Mouse (Mus musculus): ENCODE results near the gene Ffar1. TPM values are rescaled to one million over a fixed set of nuclear protein-coding genes. Genes with fewer than 3 reads are reported as not detected.

Gene Ffar1
- total RNA-seq, 4 experiments from 2014 or later, result not detected

Other genes with a start within 250 kb of the Ffar1 start
- gene Upk1a, start 248.7 kb downstream of the Ffar1 start, total RNA-seq (2022), result under 1 TPM in 3 of 4 experiments, not detected in 1; 0.27 to 0.34 (median 0.31) TPM
- 1,000 to 10,000 TPM in 2 of 4 experiments, 100 to 1,000 TPM in 2; 538 to 1,102 (median 895) TPM for gene Cox6b1, start 235.4 kb downstream of the Ffar1 start, total RNA-seq (2022)
- gene Etv2, start 225.7 kb downstream of the Ffar1 start, total RNA-seq (2022), result not detected
- 10 to 100 TPM; 76.5 to 93.6 (median 85.1) TPM for gene Rbm42, start 211.2 kb downstream of the Ffar1 start, total RNA-seq (2022)
- 10 to 100 TPM in 3 of 4 experiments, 1 to 10 TPM in 1; 7.7 to 17.6 (median 12.1) TPM for gene Haus5, start 196.6 kb downstream of the Ffar1 start, total RNA-seq (2022)
- gene Pmis2, start 190.0 kb downstream of the Ffar1 start, total RNA-seq (2022), result under 1 TPM in 1 of 4 experiments, not detected in 3; 0.75 TPM
- gene 2200002J24Rik, start 162.6 kb downstream of the Ffar1 start, total RNA-seq (2022), result 10 to 100 TPM in 1 of 4 experiments, 1 to 10 TPM in 3; 2.5 to 12.3 (median 5.8) TPM
- 10 to 100 TPM in 2 of 4 experiments, 1 to 10 TPM in 2; 2.9 to 15.5 (median 9.4) TPM for gene Atp4a, start 149.4 kb downstream of the Ffar1 start, total RNA-seq (2022)
- 100 to 1,000 TPM; 179 to 210 (median 202) TPM for gene Tmem147, start 132.0 kb downstream of the Ffar1 start, total RNA-seq (2022)
- not detected for gene Gapdhs, start 117.9 kb downstream of the Ffar1 start, total RNA-seq (2022)
- gene Sbsn, start 110.1 kb downstream of the Ffar1 start, total RNA-seq (2022), result 100 to 1,000 TPM; 213 to 399 (median 309) TPM
- 1 to 10 TPM; 2.7 to 4.6 (median 4.2) TPM for gene Dmkn, start 97.8 kb downstream of the Ffar1 start, total RNA-seq (2022)
- gene Krtdap, start 73.7 kb downstream of the Ffar1 start, total RNA-seq (2022), result not detected
- gene Ffar2, start 37.8 kb downstream of the Ffar1 start, total RNA-seq (2022), result 1 to 10 TPM; 1.6 to 9.0 (median 2.6) TPM
- 1 to 10 TPM in 1 of 4 experiments, under 1 TPM in 3; 0.35 to 1.9 (median 0.75) TPM for gene Ffar3, start 5.4 kb downstream of the Ffar1 start, total RNA-seq (2022)
- 1 to 10 TPM; 1.1 to 2.3 (median 1.5) TPM for gene Cd22, start 18.8 kb upstream of the Ffar1 start, total RNA-seq (2022)
- 1 to 10 TPM in 1 of 4 experiments, under 1 TPM in 3; 0.32 to 1.3 (median 0.42) TPM for gene Mag, start 53.3 kb upstream of the Ffar1 start, total RNA-seq (2022)
- gene Hamp2, start 63.1 kb upstream of the Ffar1 start, total RNA-seq (2022), result 1 to 10 TPM in 3 of 4 experiments, not detected in 1; 1.3 to 4.2 (median 2.6) TPM
- 10 to 100 TPM in 1 of 4 experiments, 1 to 10 TPM in 1, under 1 TPM in 1, not detected in 1; 0.99 to 15.0 (median 1.0) TPM for gene Hamp, start 82.5 kb upstream of the Ffar1 start, total RNA-seq (2022)
- gene Usf2, start 95.2 kb upstream of the Ffar1 start, total RNA-seq (2022), result 100 to 1,000 TPM; 116 to 131 (median 127) TPM
- 10 to 100 TPM in 2 of 4 experiments, 1 to 10 TPM in 2; 4.1 to 36.6 (median 13.7) TPM for gene Lsr, start 111.9 kb upstream of the Ffar1 start, total RNA-seq (2022)
- 1 to 10 TPM in 2 of 4 experiments, under 1 TPM in 2; 0.38 to 2.2 (median 0.84) TPM for gene Fam187b, start 112.2 kb upstream of the Ffar1 start, total RNA-seq (2022)
- gene Fxyd5, start 180.9 kb upstream of the Ffar1 start, total RNA-seq (2022), result 10 to 100 TPM; 53.1 to 81.6 (median 58.8) TPM
- gene Fxyd7, start 189.9 kb upstream of the Ffar1 start, total RNA-seq (2022), result 1 to 10 TPM; 2.0 to 4.1 (median 2.3) TPM
- 100 to 1,000 TPM; 110 to 212 (median 163) TPM for gene Fxyd1, start 195.6 kb upstream of the Ffar1 start, total RNA-seq (2022)
- 1 to 10 TPM; 2.8 to 8.8 (median 4.2) TPM for gene Lgi4, start 197.8 kb upstream of the Ffar1 start, total RNA-seq (2022)
- 1 to 10 TPM in 1 of 4 experiments, under 1 TPM in 3; 0.73 to 1.3 (median 0.86) TPM for gene Fxyd3, start 215.1 kb upstream of the Ffar1 start, total RNA-seq (2022)

Data from adrenal gland, adult 8-10 months (tissue).